Mouse (Mus musculus) frontal cortex, adult (tissue): ENCODE results near the gene Spi1.
"Not testable (repeated sequence)": the region's sequence is repeated elsewhere in the genome, so short reads cannot be mapped to it uniquely, and the experiment has no call there.

Experiments used
- ATAC-seq: cut with Nextera tagmentation; 2 replicates; pipeline ENCODE4 v1.9.2; 2017; ENCODE audit warnings: mild to moderate bottlenecking, moderate library complexity, mixed read lengths; ENCODE audit not compliant: low TSS enrichment

Gene Spi1

GRCm38 (mm10) chr2:91096524-91096923 is 14.3 kb downstream of the Spi1 start:
- no peak for ATAC-seq

- ATAC-seq = no peak
Observed at GRCm38 (mm10) chr2:91097015-91097414, 14.8 kb downstream of the Spi1 start.

GRCm38 (mm10) chr2:91098156-91098555 is 16.0 kb downstream of the Spi1 start:
- no peak for ATAC-seq

GRCm38 (mm10) chr2:91101124-91101740 is 19.0 kb downstream of the Spi1 start:
- peak; percentile 96 for ATAC-seq

- ATAC-seq = no peak
Observed at GRCm38 (mm10) chr2:91108156-91108555, 26.0 kb downstream of the Spi1 start.

GRCm38 (mm10) chr2:91109241-91109640 is 27.1 kb downstream of the Spi1 start:
- no peak for ATAC-seq

GRCm38 (mm10) chr2:91109807-91110385 is 27.7 kb downstream of the Spi1 start:
- ATAC-seq = no peak

GRCm38 (mm10) chr2:91110429-91110828 is 28.2 kb downstream of the Spi1 start:
- ATAC-seq = no peak

GRCm38 (mm10) chr2:91111832-91112231 is 29.6 kb downstream of the Spi1 start:
- not testable (repeated sequence) for ATAC-seq

GRCm38 (mm10) chr2:91112491-91112890 is 30.3 kb downstream of the Spi1 start:
- ATAC-seq = no peak

GRCm38 (mm10) chr2:91113334-91113733 is 31.1 kb downstream of the Spi1 start:
- no peak for ATAC-seq

GRCm38 (mm10) chr2:91113852-91114251 is 31.7 kb downstream of the Spi1 start:
- ATAC-seq = no peak

- peak; percentile 72 for ATAC-seq
Observed at GRCm38 (mm10) chr2:91114781-91115577, 32.8 kb downstream of the Spi1 start.

- no peak for ATAC-seq
Observed at GRCm38 (mm10) chr2:91115578-91115970, 33.4 kb downstream of the Spi1 start.

GRCm38 (mm10) chr2:91116842-91117241 is 34.7 kb downstream of the Spi1 start:
- peak; percentile 45 for ATAC-seq

GRCm38 (mm10) chr2:91117585-91118275 is 35.5 kb downstream of the Spi1 start, which contains the start of gene Mybpc3:
Gene Mybpc3, plus strand, starts transcription at chr2:91118144.
- no peak for ATAC-seq

GRCm38 (mm10) chr2:91118647-91119046 is 36.5 kb downstream of the Spi1 start:
- ATAC-seq = no peak

- no peak for ATAC-seq
Observed at GRCm38 (mm10) chr2:91119061-91119460, 36.9 kb downstream of the Spi1 start.

- ATAC-seq = no peak
Observed at GRCm38 (mm10) chr2:91119551-91119950, 37.4 kb downstream of the Spi1 start.

GRCm38 (mm10) chr2:91120261-91120671 is 38.1 kb downstream of the Spi1 start:
- no peak for ATAC-seq

- 0 out of 2 replicates have a peak, but pooled peaks have one; percentile 10 for ATAC-seq
Observed at GRCm38 (mm10) chr2:91121011-91121410, 38.8 kb downstream of the Spi1 start.

GRCm38 (mm10) chr2:91121497-91121896 is 39.3 kb downstream of the Spi1 start:
- ATAC-seq = no peak
